Mouse (Mus musculus): ENCODE data around the gene 4930412O13Rik.

4930412O13Rik gene

DNA sequence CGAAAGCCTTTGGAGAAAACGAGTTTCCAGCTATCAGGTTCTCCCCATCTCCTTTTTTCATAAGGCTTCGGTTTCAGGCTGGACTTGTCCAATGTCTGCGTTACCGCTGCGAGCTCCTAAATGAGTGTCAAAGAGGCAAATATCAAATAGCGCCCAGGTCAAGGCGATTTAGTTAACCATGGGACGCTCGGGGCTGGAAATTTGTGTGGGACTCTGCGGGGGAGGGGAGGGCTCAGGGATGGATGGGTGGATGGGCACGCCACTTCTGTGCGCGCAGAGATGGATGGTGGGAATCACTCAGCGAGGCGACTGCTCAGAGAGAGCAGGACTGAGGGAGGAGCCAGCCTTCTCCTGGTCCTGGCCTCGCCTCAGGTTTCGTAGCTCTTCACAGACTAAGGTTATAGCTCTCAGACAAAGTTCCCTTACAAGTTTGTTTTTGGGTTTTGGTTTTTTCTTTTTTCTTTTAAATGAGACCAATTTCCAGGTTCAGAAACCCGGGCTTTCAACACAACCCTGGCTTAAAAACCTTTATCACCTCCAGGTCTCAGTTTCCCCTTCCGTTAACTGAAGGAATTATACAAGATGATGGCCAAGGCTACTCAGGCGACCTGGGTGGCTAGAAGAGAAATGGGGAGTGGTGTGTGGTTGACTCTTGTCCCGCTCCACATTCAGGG, 15.2 kb downstream of the 4930412O13Rik start:
- intact Hi-C loops (cut with DNase I), result no loop called here

DNA sequence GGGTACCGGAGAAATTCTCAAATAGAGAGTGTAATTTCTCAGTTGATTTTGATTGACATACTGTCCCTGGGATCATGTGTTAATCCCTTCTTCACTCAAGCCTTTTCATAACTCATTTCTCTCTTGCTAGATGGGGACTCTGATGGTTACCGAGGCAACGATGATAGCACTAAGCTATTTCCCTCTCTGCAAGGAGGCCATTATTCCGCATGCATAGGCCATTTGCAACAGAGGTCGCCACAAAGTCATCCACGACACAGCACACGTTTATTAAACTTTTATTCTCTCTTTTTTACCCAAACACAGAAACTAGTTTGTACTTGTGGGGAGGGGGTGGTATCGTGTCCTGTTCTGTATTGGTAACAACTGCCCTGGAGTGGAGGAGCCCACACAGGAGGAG, 16.8 kb downstream of the 4930412O13Rik start:
- intact Hi-C loops (cut with DNase I), result no loop called here

DNA sequence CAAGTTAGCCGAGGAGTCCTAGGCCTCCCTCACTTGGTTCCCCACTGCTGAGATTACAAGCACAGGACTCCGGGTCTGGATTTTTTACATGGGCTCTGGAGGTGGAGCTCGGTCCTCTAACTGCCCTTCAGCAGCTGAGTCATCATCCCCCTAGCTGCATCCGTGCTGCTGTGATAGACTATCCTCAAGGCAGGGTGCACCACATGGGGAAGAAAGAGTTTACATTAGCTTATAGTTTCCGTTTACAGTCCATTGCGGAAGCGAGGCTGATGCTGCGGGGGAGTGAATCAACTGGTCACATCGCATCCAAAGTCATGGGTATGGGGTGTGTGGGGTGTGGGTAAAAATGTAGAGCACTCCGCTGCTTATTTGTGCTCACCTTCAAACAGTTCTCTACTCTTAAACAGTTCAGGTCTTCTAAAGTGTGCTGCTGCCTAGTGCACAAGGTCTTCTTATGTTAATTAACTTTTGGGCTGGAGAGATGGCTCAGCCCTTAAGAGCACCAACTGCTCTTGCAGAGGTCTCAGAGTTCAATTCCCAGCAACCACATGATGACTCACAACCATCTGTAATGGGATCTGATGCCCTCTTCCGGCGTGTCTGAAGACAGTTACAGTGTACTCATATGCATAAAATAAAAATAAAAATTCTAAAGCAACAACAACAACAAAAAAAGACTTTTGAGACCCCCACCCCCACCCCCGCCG, 23.0 kb downstream of the 4930412O13Rik start:
- intact Hi-C loops (cut with DNase I), result no loop called here

DNA sequence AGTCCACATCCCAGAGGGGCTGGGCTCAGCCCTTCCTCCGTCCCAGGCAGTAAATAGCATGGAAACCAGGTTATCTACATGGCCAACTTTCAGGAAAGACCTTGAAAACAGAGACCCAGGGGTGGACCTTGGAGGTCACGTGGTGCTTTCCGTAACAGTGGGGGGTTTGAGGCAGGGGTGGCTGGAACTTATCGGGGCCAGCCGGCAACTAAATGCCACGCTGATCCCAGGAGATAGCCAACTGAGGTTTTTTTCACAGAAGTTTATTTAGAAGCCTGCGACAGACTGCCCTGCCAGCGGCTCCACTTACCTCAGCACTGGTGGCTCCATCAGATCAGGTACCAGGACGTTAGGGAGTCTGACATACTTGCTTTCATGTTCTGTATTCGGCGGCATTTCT, 24.9 kb downstream of the 4930412O13Rik start:
- intact Hi-C loops (cut with DNase I), result no loop called here

DNA sequence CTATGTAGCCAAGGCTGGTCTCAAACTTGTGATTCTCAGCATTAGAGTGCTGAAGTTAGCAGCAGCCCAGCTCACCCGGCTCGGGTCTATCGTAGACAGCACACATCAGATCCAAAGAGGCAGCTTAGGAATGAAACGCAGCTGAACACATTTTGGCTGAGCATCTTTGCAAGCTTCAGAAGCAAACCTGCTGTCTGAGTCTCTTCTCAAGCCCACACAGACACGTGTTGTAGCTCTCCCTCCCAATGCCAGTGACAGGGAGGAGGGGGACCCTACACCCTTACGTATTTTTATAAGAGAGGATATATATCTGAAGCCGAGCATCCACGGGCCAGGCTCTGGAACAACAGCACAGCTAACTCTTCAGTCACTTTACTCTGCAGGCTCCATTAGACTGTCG, 36.5 kb downstream of the 4930412O13Rik start:
- intact Hi-C loops (cut with DNase I), result no loop called here

DNA sequence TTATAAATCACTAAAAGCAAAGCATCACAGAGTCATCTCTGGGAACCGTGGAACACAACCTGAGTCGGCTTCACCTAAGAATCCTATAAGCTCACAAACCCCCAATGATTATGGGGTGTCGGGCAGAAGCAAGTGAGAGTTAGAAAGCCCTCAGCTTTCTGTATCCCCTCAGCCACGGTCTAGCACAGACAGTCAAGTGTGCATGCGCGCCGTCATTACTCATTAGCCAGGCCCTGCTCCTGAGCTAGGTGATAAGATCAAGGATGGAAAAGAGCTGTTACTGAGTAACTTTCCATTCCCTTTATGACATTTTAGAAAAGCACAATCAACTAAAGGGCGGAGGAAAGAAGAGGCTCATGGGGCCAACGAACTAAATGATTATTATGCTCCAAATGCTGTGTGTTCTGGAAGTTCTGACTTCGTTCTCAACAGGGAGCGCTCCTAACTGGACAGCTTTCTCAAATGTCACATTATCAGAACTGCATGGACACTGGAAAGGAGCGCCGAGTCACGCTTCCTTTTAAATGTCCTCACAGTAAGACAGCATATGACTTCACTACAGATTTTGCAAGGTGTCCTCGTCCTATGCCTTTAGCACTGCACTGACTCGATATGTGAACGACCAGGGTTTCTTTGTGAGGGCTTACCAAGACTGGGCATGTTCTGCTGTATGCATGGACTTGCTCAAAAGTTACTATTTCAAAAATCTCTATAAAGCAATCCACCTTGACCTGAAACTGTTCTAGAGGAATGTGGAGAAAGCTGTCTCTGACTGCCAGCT, 37.8 kb downstream of the 4930412O13Rik start:
- intact Hi-C loops (cut with DNase I), result no loop called here

DNA sequence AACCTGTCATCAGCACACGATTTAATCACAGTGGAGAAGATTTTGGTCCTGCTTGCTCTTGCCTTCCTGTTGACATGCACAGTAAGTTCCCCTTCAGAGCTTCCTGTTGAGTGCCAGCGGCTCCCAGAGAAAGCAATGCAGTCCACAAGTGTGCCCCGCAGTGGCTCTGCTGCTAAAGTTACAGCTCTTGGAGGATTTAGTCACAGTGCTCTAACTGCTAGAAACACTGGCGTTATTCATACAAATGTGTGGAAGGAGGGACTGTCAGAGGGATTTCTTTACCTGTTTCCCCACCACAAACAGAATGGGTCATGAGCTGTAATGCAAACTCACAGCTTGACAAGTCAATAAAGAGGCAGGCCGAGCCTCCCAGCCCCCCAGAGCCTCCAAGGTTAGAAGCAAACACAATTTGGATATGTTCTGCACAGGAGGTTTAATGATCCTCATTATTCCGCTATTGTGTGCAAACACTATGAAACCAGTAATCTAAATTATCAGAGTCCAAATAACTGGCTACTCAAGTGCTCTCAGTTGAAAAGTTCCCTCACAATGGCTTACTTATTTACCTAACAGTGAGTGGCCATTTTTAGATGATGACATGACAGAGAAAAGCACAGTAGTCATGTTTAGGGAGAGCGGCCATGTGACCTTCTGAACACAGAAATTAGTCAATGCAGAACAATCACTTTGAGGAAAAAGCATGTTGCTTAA, 45.3 kb downstream of the 4930412O13Rik start:
- intact Hi-C loops (cut with DNase I), result no loop called here

DNA sequence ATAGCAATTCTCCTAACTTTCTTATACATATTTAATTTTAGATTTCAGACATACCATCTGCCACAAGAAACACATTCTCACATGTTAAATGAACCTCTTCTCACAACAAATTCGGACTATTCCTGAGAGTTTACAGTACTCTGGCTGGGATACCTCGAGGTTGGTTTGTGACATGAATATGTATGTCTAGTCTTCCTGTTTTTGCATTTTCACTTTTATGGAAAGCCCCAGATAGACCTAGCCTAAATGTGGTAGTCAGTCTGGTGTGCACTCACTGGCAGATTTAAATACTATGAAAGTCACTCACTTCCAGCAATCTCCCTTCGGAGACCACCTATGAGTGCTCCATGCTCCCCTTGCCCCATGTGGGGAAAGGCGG, 45.8 kb downstream of the 4930412O13Rik start:
- intact Hi-C loops (cut with DNase I), result no loop called here
